Mouse (Mus musculus) stomach, postnatal 0 days (tissue): Measurements from ENCODE around the gene Fas.

Experiments
- CTCF ChIP-seq: IDR thresholded peaks from 2 replicates; pipeline ENCODE4 v1.5.1; 2016; ENCODE audit warnings: antibody characterized with exemption, low read depth, mild to moderate bottlenecking, moderate library complexity
- EP300 ChIP-seq: optimal IDR thresholded peaks from 2 replicates; pipeline ENCODE3; 2016; ENCODE audit warnings: antibody characterized with exemption

GRCm38 (mm10) chr19:34300430-34300829 lies 10.0 kb downstream of the Fas start:
- no peak for TF ChIP-seq EP300
- no peak for TF ChIP-seq CTCF
